Mouse (Mus musculus) monocyte, adult 5-6 weeks (primary cell): Measurements from ENCODE around the gene Smco4. TPM values are rescaled to one million over a fixed set of nuclear protein-coding genes. Genes with fewer than 3 reads are reported as not detected.

Experiments used
- ATAC-seq: fragments of 153-309, 156-312 bp; replicated peaks from 2 replicates; pipeline ENCODE4 v1.8.0; 2017; ENCODE audit warnings: mild to moderate bottlenecking; ENCODE audit not compliant: low TSS enrichment, insufficient number of reproducible peaks, severe bottlenecking, poor library complexity, low FRiP score
- total RNA-seq: library from RNA; stranded (forward); fragments of 200-1000, 200-491, 200-594 nt; gene quantifications from 3 replicates; pipeline ENCODE4 v1.2.3, GENCODE M21; 2017

Smco4 gene
- total RNA-seq, 1 experiment from 2014 or later = 1.8 TPM

- no peak for ATAC-seq
Measured at GRCm38 (mm10) chr9:15584209-15584608, 91.0 kb downstream of the Smco4 start.

- no peak for ATAC-seq
Measured at GRCm38 (mm10) chr9:15585956-15586355, 92.7 kb downstream of the Smco4 start.

- no peak for ATAC-seq
Measured at GRCm38 (mm10) chr9:15587157-15587854, 94.1 kb downstream of the Smco4 start.

GRCm38 (mm10) chr9:15594148-15594547, 100.9 kb downstream of the Smco4 start:
- no peak for ATAC-seq

Other genes with a start within 250 kb of the Smco4 start
- gene Med17, start 213.5 kb upstream of the Smco4 start, total RNA-seq = 30.7 to 46.5 TPM (median 45.6 TPM) in 3 replicates
- gene Taf1d, start 187.2 kb upstream of the Smco4 start, total RNA-seq = 607 to 978 TPM (median 864 TPM) in 3 replicates
- 7.0 to 15.9 TPM (median 14.3 TPM) in 3 replicates for gene 4931406C07Rik, start 187.0 kb upstream of the Smco4 start, total RNA-seq
- 24.6 to 64.0 TPM (median 35.3 TPM) in 3 replicates for gene Cep295, start 135.6 kb upstream of the Smco4 start, total RNA-seq
- gene Deup1, start 134.5 kb downstream of the Smco4 start, total RNA-seq = not detected in 3 replicates
- 7.6 to 15.0 TPM (median 11.3 TPM) in 3 replicates for gene Slc36a4, start 216.3 kb downstream of the Smco4 start, total RNA-seq